Mouse (Mus musculus) layer of hippocampus, adult 2 months (tissue): Measurements from ENCODE around the gene 4933430I17Rik. TPM values are rescaled to one million over a fixed set of nuclear protein-coding genes. Genes with fewer than 3 reads are reported as not detected.

ENCODE experiments used
- DNase-seq, 2 experiments: peaks; one replicate each; pipeline ENCODE4 v3.0.0; 2022; ENCODE audit warnings: low spot score in 2 of 2
- H3K27ac ChIP-seq: fragments of 200-600 bp; 2 replicates; pipeline ENCODE4 v1.8.1; 2022
- H3K4me3 ChIP-seq: fragments of 200-600 bp; 2 replicates; pipeline ENCODE4 v1.8.1; 2022; ENCODE audit warnings: mild to moderate bottlenecking
- CTCF ChIP-seq: fragments of 200-600 bp; conservative IDR thresholded peaks from 2 replicates; pipeline ENCODE4 v1.8.1; 2022; ENCODE audit warnings: antibody characterized with exemption, mild to moderate bottlenecking, moderate library complexity
- total RNA-seq, 2 experiments: library from RNA; stranded (reverse); gene quantifications; 2 replicates each; pipeline ENCODE4 v1.2.3; 2021

Gene 4933430I17Rik
- total RNA-seq, 2 experiments from 2014 or later: 0.44 TPM; not detected in 1

DNA sequence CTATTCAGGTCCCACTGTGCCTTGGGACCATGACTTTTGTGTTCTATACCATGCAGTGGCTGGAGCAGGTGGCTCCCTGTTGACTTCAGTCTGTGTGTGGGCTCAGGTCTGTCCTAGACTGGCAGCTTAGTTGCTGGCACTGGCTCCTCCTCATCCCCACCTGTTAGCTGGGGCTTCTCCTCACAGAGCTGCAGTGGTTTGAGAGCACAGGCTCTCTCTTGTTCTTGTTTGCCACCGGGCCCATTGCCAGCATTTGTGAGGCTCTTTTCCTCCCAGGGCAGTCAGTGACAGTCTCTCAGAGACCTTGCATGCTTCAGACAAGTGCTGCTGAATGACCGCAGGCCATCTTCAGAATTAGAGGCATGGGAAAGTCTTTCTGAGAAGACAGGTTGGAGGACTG is 32.5 kb upstream of the 4933430I17Rik start:
- no peak for TF ChIP-seq CTCF
- peak in 1 of 2 experiments; percentile 32 for DNase-seq
- H3K4me3 ChIP-seq: no peak overlapping the region
- peak overlapping the region; percentile 68 for H3K27ac ChIP-seq

DNA sequence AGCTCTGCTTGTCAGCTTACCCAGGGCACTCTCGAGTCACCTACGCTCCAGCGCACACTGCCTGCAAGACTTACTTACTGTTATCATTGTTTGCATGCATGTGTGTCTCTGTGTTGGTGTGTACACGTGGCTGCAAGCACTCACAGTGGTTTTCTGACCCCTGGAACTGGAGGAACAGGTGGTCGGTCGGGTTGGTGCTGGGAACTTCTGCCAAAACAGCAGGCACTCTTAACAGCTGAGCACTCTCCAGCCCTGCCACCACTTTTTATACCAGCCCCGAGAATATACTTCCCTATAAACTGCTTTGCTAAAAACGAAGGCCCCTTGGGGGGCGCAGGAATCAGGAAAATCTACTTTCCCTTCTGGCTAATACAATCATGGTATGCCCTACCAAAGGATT is 30.9 kb upstream of the 4933430I17Rik start:
- Histone ChIP-seq H3K27ac (no peak overlapping the region), H3K4me3 (no peak overlapping the region)
- no peak for TF ChIP-seq CTCF

DNA sequence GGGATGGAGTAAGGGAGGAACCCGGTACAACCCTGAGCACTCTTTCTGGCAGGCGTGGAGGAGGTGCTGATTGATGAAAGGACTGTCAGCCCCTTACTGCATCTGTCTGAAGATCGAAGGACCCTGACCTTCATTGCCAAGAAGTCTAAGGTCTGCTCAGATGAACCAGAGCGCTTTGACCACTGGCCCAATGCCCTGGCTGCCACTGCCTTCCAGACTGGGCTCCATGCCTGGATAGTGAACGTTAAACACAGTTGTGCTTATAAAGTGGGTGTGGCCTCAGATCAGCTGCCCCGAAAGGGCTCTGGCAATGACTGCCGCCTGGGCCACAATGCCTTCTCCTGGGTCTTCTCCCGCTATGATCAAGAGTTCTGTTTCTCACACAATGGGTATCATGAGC is 29.2 kb upstream of the 4933430I17Rik start:
- Histone ChIP-seq H3K27ac (no peak overlapping the region), H3K4me3 (no peak overlapping the region)
- no peak for DNase-seq
- TF ChIP-seq CTCF: no peak

More for the DNA sequence above, 30.9 kb upstream of the 4933430I17Rik start:
- DNase-seq: no peak

DNA sequence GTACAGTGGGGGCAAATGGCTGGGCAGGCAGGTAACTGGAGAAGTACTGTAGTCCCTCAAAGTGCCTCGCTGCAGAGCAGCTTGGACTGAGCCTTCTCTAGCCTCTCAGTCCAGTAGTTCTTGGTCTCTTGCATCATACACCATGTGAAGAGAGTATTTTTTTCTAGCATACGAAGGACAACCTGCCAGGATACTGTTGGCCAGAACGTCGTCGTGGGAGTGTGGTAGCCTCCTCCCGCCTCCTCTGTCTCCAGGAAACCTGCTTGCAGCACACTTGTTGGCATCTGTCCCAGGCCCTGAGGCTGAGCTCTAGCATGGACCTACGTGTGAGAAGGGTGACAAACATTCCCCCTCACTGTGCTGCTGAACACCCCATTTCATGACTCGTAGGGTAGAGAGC is 28.4 kb upstream of the 4933430I17Rik start:
- peak; percentile 44 for DNase-seq
- Histone ChIP-seq H3K27ac (peak overlapping the region; percentile 11; the same call in 1 of the 2 replicates), H3K4me3 (no peak overlapping the region)
- no peak for TF ChIP-seq CTCF

DNA sequence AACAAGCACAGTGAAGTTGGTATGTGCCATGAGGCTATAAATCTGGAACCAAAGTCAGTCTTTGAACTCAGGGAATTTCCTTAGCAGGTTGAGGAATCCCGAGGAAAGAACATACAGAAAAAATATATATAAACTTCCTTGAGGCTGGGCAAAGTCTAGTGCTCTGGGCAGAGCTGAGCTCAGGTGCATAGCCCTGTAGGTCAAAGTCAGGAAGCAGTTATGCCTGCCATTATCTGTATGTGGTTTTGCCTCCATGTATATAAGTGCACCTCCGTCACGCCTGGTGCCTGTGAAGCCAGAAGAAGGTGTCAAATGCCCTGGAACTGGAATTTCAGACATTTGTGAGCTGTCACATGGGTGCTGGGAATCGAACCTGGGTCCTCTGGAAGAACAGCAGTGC is 24.4 kb upstream of the 4933430I17Rik start:
- no peak for DNase-seq
- H3K4me3 ChIP-seq: no peak overlapping the region; the same call in 1 of the 2 replicates
- no peak overlapping the region for H3K27ac ChIP-seq
- TF ChIP-seq CTCF: no peak

DNA sequence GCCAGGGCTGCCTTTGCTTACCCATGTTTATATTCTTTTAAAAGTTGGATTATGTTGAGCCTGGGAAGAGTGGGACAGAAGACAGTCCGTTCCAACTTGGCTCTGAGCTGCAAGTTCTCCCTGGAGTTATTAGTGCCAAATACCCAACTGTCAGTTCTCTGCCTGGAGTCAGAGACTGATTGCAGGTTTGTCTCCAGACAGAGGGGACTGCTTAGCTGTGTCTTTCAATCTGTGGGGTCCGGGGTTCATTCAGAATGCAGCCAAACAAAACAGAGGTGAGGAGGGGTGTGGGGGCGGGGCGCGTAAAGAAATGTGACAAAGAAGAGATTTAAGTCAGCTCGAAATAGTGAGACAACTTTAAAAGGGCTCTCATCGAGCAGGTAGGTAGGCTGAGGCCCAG is 23.6 kb upstream of the 4933430I17Rik start:
- no peak for TF ChIP-seq CTCF
- Histone ChIP-seq H3K27ac (peak overlapping the region; percentile 92), H3K4me3 (peak overlapping the region; percentile 90)
- no peak for DNase-seq

DNA sequence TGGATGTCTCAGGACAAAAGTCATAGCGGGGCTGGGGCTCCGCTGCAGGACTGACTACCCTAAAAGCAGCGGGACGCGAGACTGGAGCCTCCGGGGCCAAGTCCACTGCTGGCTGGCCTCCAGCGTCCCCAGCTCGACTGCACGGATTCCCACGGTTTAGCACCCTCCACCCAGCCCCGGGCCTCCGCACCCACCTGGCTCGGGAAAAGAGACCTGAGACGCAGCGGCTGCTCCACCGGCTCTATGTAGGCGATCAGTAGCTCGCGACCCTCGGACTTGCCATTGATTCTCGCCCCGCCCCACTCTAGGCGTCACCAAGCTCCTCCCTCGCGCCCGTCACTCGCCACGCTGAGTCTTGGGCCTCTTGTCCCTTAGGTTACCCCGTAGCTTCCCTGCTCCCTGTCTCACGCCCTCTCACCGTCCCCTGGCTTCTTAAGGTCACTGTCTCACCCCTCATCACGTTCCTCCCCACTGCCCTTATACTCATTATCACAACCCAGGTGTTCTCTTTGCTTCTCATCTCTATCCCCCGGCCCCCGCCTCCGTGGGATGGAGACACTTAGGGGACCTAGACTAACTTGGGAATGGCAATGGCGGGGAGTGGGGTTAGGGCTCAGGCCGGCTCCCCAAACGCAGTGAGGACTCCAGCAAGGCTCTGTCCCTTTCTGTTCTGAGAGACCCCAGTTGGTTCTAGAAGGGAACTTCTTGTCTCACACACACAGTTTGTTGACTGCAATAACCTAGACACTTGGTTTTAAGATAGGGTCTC is 23.0 kb upstream of the 4933430I17Rik start:
- peak overlapping the region; percentile 90 for H3K4me3 ChIP-seq
- peak; percentile 88 to 92 for DNase-seq
- H3K27ac ChIP-seq: peak overlapping the region; percentile 92
- TF ChIP-seq CTCF: no peak

DNA sequence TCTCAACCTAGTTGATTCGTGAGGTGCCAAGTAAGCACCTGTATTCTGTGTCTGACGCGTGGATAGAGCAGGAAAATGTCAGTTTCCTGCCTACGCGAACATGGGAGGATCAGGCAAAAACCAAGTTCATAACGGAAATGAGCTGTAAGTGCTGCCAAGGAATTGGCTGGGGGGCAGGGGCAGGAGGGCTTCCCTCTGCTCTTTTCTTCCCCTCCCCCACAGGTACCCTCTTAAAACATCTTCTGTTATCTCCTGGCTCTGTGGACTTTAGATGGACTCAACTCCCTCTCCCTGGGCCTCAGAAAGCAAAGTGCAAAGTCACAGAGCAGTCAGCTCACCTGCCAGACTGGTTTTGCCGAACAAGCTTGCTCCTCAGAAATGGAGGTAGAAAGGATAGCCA is 22.2 kb upstream of the 4933430I17Rik start:
- Histone ChIP-seq H3K27ac (no peak overlapping the region), H3K4me3 (no peak overlapping the region)
- no peak for TF ChIP-seq CTCF
- DNase-seq: no peak

DNA sequence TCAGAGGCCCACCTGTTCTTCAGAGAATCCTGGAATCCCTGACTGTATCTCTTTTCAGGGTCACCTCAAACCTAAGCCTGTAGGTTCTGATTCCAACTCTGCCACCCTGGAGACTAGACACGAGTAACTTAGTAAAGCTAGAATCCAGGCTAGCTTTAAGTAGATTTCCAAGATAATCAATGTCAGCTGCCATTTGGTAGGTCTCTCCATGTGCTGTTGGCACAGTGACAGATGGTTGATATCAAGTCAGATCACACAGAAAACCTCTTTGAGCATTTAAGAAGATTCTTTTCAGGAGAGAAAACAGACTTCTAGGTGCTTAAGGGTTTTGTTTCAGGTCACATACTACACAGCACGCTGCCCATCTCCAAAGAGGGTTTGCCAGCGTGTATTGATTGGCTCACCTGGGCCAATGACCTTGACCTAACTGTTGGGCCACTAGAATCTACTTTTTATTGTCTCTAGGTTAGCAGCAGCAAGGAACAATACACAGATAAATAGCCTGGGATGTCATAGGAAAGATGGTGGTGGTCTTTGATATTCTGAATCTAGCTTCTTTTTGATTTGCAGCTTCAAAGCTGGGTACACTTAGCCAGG is 21.7 kb upstream of the 4933430I17Rik start, which contains the start of gene Hdhd3:
Gene Hdhd3, minus strand, starts transcription at position 94 of the 597 bp plus-strand sequence.
- DNase-seq: no peak
- H3K27ac ChIP-seq: peak within 1 kb of the TSS; percentile 92
- no peak for TF ChIP-seq CTCF
- peak within 1 kb of the TSS; percentile 90 for H3K4me3 ChIP-seq

DNA sequence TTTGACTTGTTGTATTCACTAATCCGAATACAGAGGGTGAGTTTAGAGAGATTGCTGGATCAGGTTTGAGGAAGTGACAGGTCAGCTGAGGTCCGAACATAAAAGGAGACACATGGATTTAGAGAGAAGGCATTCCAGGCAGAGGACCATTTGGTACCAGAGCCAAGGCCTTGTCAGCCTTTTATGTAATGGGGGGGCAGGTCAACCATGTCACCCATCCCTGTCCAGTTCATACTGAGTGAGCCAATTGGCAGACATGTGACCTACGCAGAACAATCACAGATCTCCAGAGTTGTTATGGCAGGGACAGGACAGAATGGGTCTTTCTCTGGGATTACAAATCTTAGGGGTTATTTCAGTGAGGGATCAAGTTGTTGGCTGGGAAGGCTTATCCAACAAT is 19.2 kb upstream of the 4933430I17Rik start:
- no peak for TF ChIP-seq CTCF
- Histone ChIP-seq H3K27ac (no peak overlapping the region), H3K4me3 (no peak overlapping the region)
- DNase-seq: no peak

DNA sequence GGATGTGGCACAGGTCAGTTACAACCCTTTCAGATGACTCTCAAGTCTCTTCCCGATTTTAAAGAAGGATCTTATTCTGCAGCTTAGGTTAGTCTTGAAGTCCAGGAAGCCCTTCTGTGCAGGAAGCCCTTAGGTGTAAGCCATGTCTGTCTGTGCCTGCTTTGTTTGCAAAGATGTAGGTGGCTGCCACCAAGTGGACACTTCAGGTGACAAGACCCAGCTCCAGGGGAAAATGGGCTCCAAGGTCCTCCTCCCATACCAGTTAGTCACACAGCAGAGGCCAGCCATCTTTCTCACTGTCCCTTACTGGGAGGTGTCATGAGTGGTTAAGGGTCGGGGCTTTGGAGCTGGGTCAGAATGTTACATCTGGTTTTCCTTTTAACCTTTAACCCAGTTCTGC is 18.4 kb upstream of the 4933430I17Rik start:
- peak; percentile 61 for TF ChIP-seq CTCF
- Histone ChIP-seq H3K4me3 (no peak overlapping the region), H3K27ac (no peak overlapping the region)
- no peak for DNase-seq

DNA sequence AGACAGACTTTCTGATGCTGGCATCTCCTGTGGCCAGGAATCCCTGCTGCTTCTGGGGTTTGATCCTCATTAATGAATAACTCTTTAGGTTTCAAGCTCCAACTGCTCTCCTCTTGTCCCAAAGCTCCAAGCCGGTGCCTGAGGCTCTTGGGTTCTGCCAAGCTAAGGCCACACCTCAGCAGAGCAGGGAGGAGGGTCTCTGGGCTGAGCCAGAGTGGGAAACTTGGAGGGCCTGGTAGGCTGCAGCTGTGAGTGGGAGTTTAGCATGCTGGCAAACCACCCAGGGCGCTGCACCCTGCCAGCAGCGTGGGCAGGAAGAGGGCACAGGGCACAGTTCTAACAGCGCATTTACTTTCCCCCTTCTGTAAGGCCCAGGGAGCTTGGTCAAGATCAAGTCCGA is 16.3 kb upstream of the 4933430I17Rik start:
- TF ChIP-seq CTCF: no peak
- DNase-seq: no peak
- H3K27ac ChIP-seq: no peak overlapping the region

DNA sequence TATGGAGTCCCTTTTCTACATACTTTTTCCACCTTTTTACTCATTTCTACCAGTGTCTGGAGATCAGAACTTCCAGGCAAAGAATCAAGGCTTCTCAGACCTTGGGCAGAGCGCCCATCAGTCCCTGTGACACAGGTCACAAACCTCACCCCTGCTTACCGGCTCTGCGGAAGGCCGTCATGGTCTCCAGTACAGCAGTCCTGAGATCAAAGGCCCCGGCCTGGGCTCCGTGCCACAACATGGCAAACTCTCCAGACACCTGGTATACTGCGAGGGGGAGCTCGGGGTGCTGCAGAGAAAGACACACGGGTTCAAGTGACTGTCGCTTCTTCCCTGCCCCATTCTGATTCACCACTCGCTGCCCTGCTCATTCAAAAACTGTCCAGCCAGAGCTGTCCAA is 15.2 kb upstream of the 4933430I17Rik start:
- no peak overlapping the region for H3K27ac ChIP-seq
- TF ChIP-seq CTCF: no peak

More for the DNA sequence above, 16.3 kb upstream of the 4933430I17Rik start:
- no peak overlapping the region for H3K4me3 ChIP-seq

More for the DNA sequence above, 15.2 kb upstream of the 4933430I17Rik start:
- DNase-seq: no peak
- H3K4me3 ChIP-seq: no peak overlapping the region
